Mouse (Mus musculus) liver, embryonic 12.5 days (tissue): ENCODE data around the gene Slc44a3. TPM values are rescaled to one million over a fixed set of nuclear protein-coding genes. Genes with fewer than 3 reads are reported as not detected.
A peak's percentile ranks its signal among the peaks of the same experiment; 100 is the strongest.

Source experiments
- ATAC-seq: fragments of 200-750 bp; cut with Nextera tagmentation; 2 replicates; pipeline ENCODE4 v1.8.0; 2017; ENCODE audit warnings: moderate number of reproducible peaks, mild to moderate bottlenecking, moderate library complexity
- H3K27ac ChIP-seq: fragments of 300-500 bp; sonication (generic); 2 replicates; pipeline ENCODE4 v1.5.1; 2016; ENCODE audit warnings: mild to moderate bottlenecking
- H3K27me3 ChIP-seq: fragments of 300-500 bp; sonication (generic); replicated peaks from 2 replicates; pipeline ENCODE4 v1.6.1; 2016; ENCODE audit warnings: mild to moderate bottlenecking, moderate library complexity
- H3K36me3 ChIP-seq: fragments of 300-500 bp; sonication (generic); 2 replicates; pipeline ENCODE4 v1.6.1; 2016; ENCODE audit warnings: mild to moderate bottlenecking, moderate library complexity
- H3K4me1 ChIP-seq: fragments of 300-500 bp; sonication (generic); 2 replicates; pipeline ENCODE4 v1.6.1; 2016
- H3K4me2 ChIP-seq: fragments of 300-500 bp; sonication (generic); 2 replicates; pipeline ENCODE4 v1.6.1; 2016; ENCODE audit warnings: mild to moderate bottlenecking, moderate library complexity
- H3K4me3 ChIP-seq: fragments of 300-500 bp; sonication (generic); 2 replicates; pipeline ENCODE4 v1.5.1; 2016; ENCODE audit warnings: mild to moderate bottlenecking, moderate library complexity
- H3K9ac ChIP-seq: fragments of 300-500 bp; sonication (generic); 2 replicates; pipeline ENCODE4 v1.6.1; 2016; ENCODE audit warnings: mild to moderate bottlenecking, moderate library complexity
- H3K9me3 ChIP-seq: fragments of 300-500 bp; sonication (generic); replicated peaks from 2 replicates; pipeline ENCODE4 v1.6.1; 2016; ENCODE audit warnings: mild to moderate bottlenecking, moderate library complexity
- WGBS: fragments of 180-500 bp; shearing (Covaris S2); methylation state at CpG from one replicate; pipeline ENCODE4 v1.1.7; 2016; ENCODE audit not compliant: insufficient replicate concordance; 5-methylcytosine and 5-hydroxymethylcytosine counted together
- polyA plus RNA-seq: library from polyadenylated mRNA; unstranded; fragments of >200 nt; fragmentation: Nextera tagmentation; extraction: Ambion mirVana; gene quantifications from 2 replicates; pipeline ENCODE4 v1.2.1, GENCODE M21; 2016

Gene Slc44a3
- polyA plus RNA-seq: 3.7 and 3.9 TPM in 2 replicates

- peaks cover 14% of the 10 kb centered on the region; the same call in 1 of the 2 replicates for H3K4me1 ChIP-seq
- WGBS: 5% methylated on average over 24 of the region's 24 CpGs
- H3K27ac ChIP-seq: no peak within 1 kb of the TSS
- H3K27me3 ChIP-seq: peaks cover 34% of the 10 kb centered on the region
- H3K4me3 ChIP-seq: peak within 1 kb of the TSS; percentile 29
- no peaks in the 10 kb centered on the region for H3K9me3 ChIP-seq
- H3K4me2 ChIP-seq: peak within 1 kb of the TSS; percentile 53
- H3K9ac ChIP-seq: no peak within 1 kb of the TSS
- no peaks in the 10 kb centered on the region for H3K36me3 ChIP-seq
- ATAC-seq: peak; percentile 50
Observed at GRCm38 (mm10) chr3:121532176-121532575, at the start of gene Slc44a3. Slc44a3 (minus strand) TSS chr3:121532404.

- WGBS: 57% methylated on average over 6 of the region's 6 CpGs
- ATAC-seq: no peak
Observed at GRCm38 (mm10) chr3:121579880-121580549, 47.8 kb upstream of the Slc44a3 start.

GRCm38 (mm10) chr3:121579402-121579801 lies 47.2 kb upstream of the Slc44a3 start:
- WGBS: 13% methylated on average over 5 of the region's 5 CpGs
- Histone ChIP-seq H3K36me3 (no peaks in the 10 kb centered on the region), H3K4me2 (no peak overlapping the region), H3K9me3 (no peaks in the 10 kb centered on the region), H3K27ac (no peak overlapping the region), H3K27me3 (no peaks in the 10 kb centered on the region), H3K4me1 (peaks cover 13% of the 10 kb centered on the region), H3K9ac (no peak overlapping the region), H3K4me3 (no peak overlapping the region)
- no peak for ATAC-seq

More at GRCm38 (mm10) chr3:121579880-121580549, 47.8 kb upstream of the Slc44a3 start:
- Histone ChIP-seq H3K27ac (no peak overlapping the region), H3K4me2 (no peak overlapping the region), H3K4me3 (no peak overlapping the region), H3K4me1 (peaks cover 13% of the 10 kb centered on the region), H3K9ac (no peak overlapping the region), H3K27me3 (no peaks in the 10 kb centered on the region), H3K9me3 (no peaks in the 10 kb centered on the region), H3K36me3 (no peaks in the 10 kb centered on the region)

GRCm38 (mm10) chr3:121578706-121579105 lies 46.5 kb upstream of the Slc44a3 start:
- no peaks in the 10 kb centered on the region for H3K9me3 ChIP-seq
- H3K27me3 ChIP-seq: no peaks in the 10 kb centered on the region
- no peak for ATAC-seq
- 52% methylated on average over 3 of the region's 5 CpGs for WGBS
- H3K27ac ChIP-seq: no peak overlapping the region
- H3K4me3 ChIP-seq: no peak overlapping the region
- no peak overlapping the region for H3K9ac ChIP-seq
- H3K4me1 ChIP-seq: peaks cover 13% of the 10 kb centered on the region
- no peaks in the 10 kb centered on the region for H3K36me3 ChIP-seq
- H3K4me2 ChIP-seq: no peak overlapping the region

- WGBS: 69% methylated on average over 5 of the region's 5 CpGs
- H3K27ac ChIP-seq: no peak overlapping the region
- no peak for ATAC-seq
Observed at GRCm38 (mm10) chr3:121577641-121578040, 45.4 kb upstream of the Slc44a3 start.

GRCm38 (mm10) chr3:121577032-121577591 lies 44.9 kb upstream of the Slc44a3 start:
- Histone ChIP-seq H3K4me2 (no peak overlapping the region), H3K9me3 (no peaks in the 10 kb centered on the region), H3K27ac (no peak overlapping the region), H3K4me3 (no peak overlapping the region), H3K27me3 (no peaks in the 10 kb centered on the region), H3K9ac (no peak overlapping the region), H3K4me1 (peaks cover 13% of the 10 kb centered on the region), H3K36me3 (no peaks in the 10 kb centered on the region)
- 41% methylated on average over 10 of the region's 10 CpGs for WGBS
- ATAC-seq: 0 out of 2 replicates have a peak, but pooled peaks have one; percentile 44

More at GRCm38 (mm10) chr3:121577641-121578040, 45.4 kb upstream of the Slc44a3 start:
- H3K27me3 ChIP-seq: no peaks in the 10 kb centered on the region
- no peak overlapping the region for H3K4me2 ChIP-seq
- H3K4me1 ChIP-seq: peaks cover 13% of the 10 kb centered on the region
- H3K36me3 ChIP-seq: no peaks in the 10 kb centered on the region
- no peak overlapping the region for H3K9ac ChIP-seq
- no peaks in the 10 kb centered on the region for H3K9me3 ChIP-seq
- no peak overlapping the region for H3K4me3 ChIP-seq

GRCm38 (mm10) chr3:121576367-121576766 lies 44.2 kb upstream of the Slc44a3 start:
- no peaks in the 10 kb centered on the region for H3K36me3 ChIP-seq
- H3K9ac ChIP-seq: no peak overlapping the region
- H3K9me3 ChIP-seq: no peaks in the 10 kb centered on the region
- no peak for ATAC-seq
- peaks cover 13% of the 10 kb centered on the region for H3K4me1 ChIP-seq
- no peak overlapping the region for H3K27ac ChIP-seq
- H3K4me2 ChIP-seq: no peak overlapping the region
- WGBS: 79% methylated on average over 6 of the region's 6 CpGs
- no peaks in the 10 kb centered on the region for H3K27me3 ChIP-seq
- H3K4me3 ChIP-seq: no peak overlapping the region

- no peak overlapping the region for H3K27ac ChIP-seq
- ATAC-seq: no peak
- no peaks in the 10 kb centered on the region for H3K27me3 ChIP-seq
- no peak overlapping the region for H3K4me2 ChIP-seq
- H3K4me3 ChIP-seq: no peak overlapping the region
- no peak overlapping the region for H3K9ac ChIP-seq
- no peaks in the 10 kb centered on the region for H3K36me3 ChIP-seq
- no peaks in the 10 kb centered on the region for H3K9me3 ChIP-seq
- H3K4me1 ChIP-seq: peaks cover 12% of the 10 kb centered on the region
- WGBS: 66% methylated on average over 4 of the region's 4 CpGs
Observed at GRCm38 (mm10) chr3:121574386-121574785, 42.2 kb upstream of the Slc44a3 start.

- no peak overlapping the region for H3K4me3 ChIP-seq
- H3K4me1 ChIP-seq: peaks cover 9% of the 10 kb centered on the region; the same call in 1 of the 2 replicates
- no peaks in the 10 kb centered on the region for H3K27me3 ChIP-seq
- no peak overlapping the region for H3K4me2 ChIP-seq
- H3K9ac ChIP-seq: no peak overlapping the region
- 61% methylated on average over 7 of the region's 7 CpGs for WGBS
- no peaks in the 10 kb centered on the region for H3K9me3 ChIP-seq
- no peak for ATAC-seq
- H3K27ac ChIP-seq: no peak overlapping the region
- no peaks in the 10 kb centered on the region for H3K36me3 ChIP-seq
Observed at GRCm38 (mm10) chr3:121573858-121574257, 41.7 kb upstream of the Slc44a3 start.

- Histone ChIP-seq H3K27me3 (no peaks in the 10 kb centered on the region), H3K36me3 (no peaks in the 10 kb centered on the region), H3K4me3 (no peak overlapping the region), H3K4me2 (no peak overlapping the region), H3K9ac (no peak overlapping the region), H3K27ac (no peak overlapping the region), H3K4me1 (no peaks in the 10 kb centered on the region), H3K9me3 (no peaks in the 10 kb centered on the region)
- 31% methylated on average over 4 of the region's 4 CpGs for WGBS
- no peak for ATAC-seq
Observed at GRCm38 (mm10) chr3:121571491-121571890, 39.3 kb upstream of the Slc44a3 start.

- H3K27ac ChIP-seq: no peak overlapping the region
- H3K4me3 ChIP-seq: no peak overlapping the region
- no peak for ATAC-seq
- H3K36me3 ChIP-seq: no peaks in the 10 kb centered on the region
- no peaks in the 10 kb centered on the region for H3K27me3 ChIP-seq
- H3K4me2 ChIP-seq: no peak overlapping the region
- 56% methylated on average over 11 of the region's 11 CpGs for WGBS
- no peak overlapping the region for H3K9ac ChIP-seq
- H3K4me1 ChIP-seq: no peaks in the 10 kb centered on the region
- H3K9me3 ChIP-seq: no peaks in the 10 kb centered on the region
Observed at GRCm38 (mm10) chr3:121570623-121571022, 38.4 kb upstream of the Slc44a3 start.

GRCm38 (mm10) chr3:121569767-121570166 lies 37.6 kb upstream of the Slc44a3 start:
- Histone ChIP-seq H3K27me3 (no peaks in the 10 kb centered on the region), H3K4me1 (no peaks in the 10 kb centered on the region), H3K36me3 (no peaks in the 10 kb centered on the region), H3K27ac (no peak overlapping the region), H3K4me2 (no peak overlapping the region), H3K4me3 (no peak overlapping the region), H3K9ac (no peak overlapping the region), H3K9me3 (no peaks in the 10 kb centered on the region)
- ATAC-seq: no peak
- 60% methylated on average over 5 of the region's 5 CpGs for whole genome bisulfite sequencing
